Mouse (Mus musculus) fibroblast of lung, adult 2 months (primary cell): ENCODE measurements around the gene Macrod2.

Experiments
- DNase-seq: peaks from one replicate; pipeline ENCODE4 v3.0.0-alpha.2; 2011; ENCODE audit warnings: low read depth

Gene Macrod2

DNA sequence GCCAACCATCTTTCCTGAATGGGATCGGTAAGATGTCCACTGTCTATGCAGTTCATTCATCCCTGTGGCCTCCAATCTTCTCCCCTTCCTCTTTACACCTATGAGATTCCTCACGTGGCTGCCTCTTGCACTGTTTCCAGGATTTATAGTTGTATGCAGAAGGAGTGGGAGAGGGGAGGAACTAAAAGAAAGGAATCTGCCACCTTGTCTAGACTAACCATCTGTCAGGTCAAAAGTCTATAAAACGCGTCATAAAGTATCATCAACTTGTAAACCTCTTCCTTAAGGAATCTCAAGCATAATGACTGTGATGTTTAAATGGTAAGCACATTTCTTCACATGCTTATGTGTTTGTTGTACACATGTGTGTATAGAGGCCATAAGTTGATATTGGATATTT, 416.6 kb downstream of the Macrod2 start:
- no peak for DNase-seq

DNA sequence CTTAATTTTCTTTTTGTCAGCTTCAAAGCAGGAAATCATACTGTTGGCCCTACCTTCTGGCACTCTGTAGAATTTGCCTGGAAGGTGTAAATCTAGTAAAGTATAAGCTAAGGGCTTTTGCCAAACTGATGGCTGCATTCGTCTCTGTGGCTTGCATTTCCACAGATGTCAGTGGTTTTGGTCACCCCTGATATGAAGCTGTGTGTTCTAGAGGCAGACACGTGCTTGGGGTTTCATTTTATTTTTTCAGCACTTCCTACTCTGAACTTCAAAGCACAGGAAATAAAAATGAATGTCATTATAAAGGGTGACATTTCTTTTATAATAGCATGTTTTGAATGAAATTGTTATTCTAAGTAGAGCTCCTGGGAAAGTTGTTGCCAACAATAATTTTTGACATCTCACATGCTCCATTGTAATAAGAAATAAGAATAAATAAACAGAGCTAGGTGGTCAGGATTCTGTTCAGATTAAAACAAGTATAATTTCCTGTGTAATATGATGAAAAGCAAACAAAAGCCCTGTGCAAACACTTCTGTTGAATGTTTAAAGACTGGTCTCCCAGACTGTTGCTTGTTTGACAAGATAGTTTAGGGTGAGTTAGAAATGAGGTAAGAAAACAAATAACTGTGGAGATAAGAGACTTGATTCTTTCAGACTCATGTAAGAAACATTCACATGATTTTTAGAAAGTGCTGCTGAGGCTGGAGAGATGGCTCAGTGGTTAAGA, 424.4 kb downstream of the Macrod2 start:
- no peak for DNase-seq

DNA sequence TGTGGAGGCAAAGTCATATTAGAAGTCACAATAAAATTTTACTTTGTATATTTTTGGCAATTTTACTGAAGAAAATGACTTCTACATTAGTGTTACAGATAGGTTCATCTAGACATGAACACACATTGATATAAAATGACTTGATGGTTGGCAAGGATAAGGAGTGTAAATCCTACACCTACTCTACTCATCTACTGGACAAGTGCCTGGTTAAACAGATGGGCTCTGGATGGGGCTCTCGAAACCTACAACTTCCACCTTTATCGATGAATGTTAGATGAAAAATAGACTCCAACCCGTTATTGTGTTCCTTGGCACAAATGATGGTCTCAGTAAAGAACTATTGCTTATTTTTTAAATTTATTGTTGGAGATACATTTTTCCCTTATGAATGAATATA, 427.3 kb downstream of the Macrod2 start:
- DNase-seq: no peak

DNA sequence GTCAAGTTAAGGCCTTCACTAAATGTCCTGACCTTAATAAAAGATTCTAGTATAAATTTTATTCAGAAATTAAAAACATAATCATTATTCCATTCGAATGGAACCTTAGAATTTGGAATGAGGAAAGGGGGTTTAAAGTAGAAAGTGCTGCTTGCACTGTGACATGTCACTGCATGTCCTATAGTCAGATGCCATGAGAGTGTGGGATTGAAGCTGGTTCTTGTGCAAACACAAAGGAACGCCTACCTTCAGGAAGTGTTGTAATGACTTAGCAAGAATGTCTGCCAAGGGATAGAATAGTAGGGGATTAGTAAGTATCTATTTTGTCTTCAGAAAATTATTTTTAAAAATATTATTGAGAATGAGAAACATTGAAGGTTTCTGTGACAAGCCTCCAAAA, 431.1 kb downstream of the Macrod2 start:
- no peak for DNase-seq

DNA sequence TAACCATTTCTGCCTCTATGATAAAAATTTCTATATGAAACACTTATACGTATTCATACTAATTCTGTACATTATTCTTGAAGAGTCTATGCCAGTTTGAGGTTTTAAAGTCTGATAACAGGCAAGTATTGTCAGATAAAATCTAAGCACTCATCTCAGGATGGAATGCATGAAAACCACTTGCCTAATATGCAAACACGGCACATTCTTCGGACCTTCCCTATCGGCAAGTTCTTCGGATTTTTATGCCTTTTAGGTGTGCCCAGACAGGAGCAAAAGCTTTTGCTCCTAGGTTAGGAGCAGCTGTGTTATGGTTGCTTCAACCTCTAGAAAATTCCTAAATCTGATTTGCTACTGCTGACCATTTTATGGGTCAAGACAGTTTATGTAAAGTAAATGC, 433.8 kb downstream of the Macrod2 start:
- no peak for DNase-seq

DNA sequence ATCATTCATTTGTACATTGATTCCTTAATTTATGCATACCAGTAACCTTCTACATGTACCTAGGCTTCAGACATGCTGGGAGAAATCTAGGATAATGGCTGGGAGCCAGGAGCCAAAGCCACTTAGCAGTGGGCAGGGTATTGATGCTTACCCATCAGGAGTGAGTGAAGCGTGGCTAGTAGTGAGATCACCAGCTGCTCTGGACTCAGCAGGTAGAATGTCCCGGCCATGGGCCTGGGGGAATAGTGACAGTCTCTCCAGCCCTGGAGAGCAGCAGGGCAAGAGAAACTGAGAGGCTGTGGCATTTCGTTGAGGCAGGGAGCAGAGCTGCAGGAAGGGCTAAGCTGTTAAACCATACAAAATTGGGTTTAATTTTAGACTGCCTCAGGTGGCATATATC, 435.0 kb downstream of the Macrod2 start:
- no peak for DNase-seq

DNA sequence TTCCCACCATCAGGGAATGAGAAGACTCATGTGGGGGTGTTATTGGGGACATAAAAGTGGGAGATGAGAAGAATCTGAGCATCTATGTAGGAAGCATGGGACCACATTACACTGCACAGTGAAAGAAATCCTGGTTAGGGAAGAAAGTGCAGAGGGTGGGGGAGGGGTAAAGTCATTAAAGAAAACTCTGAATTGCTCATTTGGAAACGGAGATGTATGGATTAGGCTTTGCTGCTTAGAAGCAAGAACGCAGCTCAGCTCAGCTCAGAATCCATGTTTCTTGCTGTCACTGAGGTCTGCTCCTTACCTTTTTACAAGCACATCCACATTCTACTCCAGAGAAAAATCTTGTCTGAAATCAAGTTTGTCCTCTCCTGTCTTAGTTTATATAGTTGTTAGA, 444.3 kb downstream of the Macrod2 start:
- DNase-seq: no peak

DNA sequence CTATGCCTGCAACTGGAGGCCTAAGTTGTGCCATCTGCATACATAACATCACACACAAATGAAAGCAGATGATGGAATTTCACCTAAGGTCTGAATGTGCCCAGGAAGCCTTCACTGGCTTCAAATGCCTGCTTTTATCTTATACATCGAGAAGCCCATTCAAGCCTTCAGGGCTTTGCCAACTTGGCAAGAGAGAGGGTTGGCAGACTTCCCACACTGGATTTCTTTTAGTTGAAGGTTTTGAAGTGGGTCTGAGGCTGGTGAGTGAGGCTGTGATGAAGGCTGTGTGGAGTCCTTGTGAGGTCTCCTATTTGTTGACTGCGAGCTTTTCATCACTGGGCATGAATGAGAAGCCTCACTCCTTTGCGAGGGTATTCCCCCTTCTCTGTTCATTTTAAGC, 444.8 kb downstream of the Macrod2 start:
- DNase-seq: peak; percentile 17

DNA sequence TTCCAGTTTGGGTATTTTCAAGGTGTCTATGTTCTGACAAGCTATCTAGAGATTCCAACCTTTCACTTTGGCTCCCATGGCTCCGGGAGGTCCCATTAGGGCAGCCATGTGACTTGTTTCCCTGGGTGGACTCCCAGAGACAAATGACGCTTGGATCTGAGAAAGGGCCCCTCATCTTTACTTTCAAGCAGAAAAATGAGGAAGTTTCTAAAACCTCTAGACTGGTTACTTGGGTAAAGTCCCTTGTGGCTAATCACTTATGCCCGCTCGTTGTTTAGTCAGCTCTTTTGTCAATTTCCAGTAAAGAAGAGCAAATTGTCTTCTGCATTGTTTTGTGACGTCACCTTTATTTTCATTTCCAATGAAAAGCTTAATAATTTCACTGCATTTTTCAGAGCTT, 448.9 kb downstream of the Macrod2 start:
- DNase-seq: no peak

DNA sequence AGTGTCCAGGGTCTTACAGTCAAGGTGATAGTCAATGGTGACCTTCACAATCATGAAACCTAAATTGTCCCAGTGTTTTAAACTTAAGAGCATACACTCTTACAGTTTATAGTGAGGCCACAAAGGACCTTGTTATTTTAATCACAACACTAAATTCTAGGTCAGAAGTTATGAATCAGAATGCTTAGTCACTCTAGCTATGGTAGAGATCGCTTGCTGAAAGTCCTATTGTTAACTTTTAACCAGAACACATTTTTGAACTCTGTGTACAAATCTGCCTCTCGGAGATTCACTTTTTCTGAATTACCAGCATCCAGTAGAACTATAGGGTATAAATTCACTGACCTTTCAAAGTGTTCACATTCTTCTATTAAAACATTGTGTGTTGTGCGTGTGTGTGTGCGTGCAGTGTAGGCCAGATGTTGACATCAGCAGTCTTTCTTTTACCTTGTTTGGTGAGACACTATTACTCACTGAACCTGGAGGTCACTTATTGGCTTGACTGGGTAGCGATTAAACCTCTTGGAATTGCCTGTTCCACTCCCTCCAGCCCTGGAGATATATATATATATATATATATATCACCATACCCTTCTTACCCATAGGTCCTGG, 452.8 kb downstream of the Macrod2 start:
- DNase-seq: peak; percentile 16

DNA sequence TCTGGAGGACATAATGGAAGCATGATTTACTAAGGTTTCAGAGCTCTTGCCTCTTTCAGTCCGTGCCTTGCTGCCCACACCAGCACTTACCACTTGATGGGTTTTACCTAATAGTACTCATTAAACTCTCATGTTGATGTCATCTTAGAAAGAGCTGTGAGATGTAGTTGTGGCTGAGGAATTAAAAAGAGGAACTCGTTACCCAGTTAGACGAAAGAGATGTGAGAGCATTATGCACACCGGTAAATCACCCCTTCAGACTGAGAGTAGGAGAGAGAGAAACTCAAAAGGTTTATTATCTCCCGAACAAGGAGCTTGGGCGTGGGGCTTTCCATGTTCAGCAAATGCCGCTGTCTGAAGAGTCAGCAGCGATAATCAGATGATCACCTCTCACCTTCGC, 458.4 kb downstream of the Macrod2 start:
- DNase-seq: no peak

DNA sequence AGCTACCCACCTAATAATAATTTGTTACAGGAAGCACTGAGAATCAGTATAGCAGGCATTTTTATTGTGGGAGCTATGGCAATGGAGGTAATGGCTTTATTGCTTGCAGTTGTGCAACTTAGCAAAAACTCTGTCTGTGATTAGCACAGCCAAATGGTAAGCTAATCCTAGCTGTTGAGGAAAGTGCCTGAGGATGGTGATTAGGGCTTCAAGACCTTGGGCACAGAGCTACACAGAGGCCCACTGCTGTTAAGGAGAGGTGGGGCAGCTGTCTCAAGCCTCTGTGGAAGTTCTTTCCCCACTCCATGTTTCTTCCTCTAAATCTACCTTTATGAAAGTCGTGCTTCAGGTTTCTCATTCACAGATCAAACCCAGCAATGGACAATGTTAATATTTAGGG, 466.2 kb downstream of the Macrod2 start:
- DNase-seq: no peak

DNA sequence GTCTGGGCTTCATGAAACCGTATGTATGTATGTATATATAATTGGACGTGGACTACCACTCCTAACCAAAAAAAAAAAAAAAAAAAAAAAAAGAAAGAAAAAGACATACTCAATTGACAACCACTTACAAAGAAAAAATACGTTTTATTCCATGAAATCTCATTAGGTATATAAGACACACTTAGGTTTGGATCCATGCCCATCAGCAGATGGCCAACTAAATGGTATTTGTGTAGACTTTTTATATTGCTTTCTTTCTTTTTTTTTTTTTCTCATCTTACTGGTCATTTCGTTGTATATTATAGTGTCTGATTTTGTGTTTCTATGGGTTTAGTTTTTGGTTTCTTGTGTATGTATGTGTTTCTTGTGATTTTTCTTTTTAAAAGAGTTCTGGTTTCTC, 467.6 kb downstream of the Macrod2 start:
- no peak for DNase-seq

DNA sequence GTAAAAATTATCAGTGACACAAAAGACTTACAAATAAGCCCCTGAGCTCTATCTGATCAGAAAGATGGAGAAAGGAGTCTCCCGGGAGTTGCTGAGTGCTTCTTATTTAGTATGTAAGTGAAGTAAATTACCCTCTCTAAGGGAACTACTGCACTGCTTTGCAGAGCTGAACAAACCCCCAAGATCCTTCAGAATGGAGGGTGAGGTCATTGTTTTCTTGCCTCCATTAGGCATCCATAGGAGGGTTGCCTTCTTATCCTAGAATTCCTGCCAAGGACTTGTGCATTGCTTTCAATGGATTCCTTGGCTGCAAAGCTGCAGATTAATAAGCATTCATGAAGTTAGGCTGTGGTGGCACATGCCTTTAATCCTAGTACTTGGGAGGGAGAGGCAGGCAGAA, 470.5 kb downstream of the Macrod2 start:
- no peak for DNase-seq

DNA sequence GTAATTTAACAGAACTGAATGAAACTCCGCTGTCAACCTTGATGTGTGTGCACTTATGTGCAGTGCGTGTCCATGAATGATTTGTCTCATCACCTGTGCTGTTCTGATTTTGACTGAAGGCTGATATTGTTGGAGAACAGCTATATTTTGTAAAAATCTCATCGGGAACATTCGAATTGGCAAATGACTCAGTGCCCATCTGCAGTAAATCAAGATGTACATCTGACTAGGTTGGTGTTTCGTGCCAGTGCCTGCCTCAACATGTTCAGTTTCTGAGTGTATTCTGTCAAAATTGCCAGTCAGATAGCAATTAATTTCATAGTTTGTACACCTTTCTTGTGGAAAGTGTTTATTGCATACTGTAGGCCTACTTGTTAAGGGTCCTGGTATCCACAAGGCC, 472.0 kb downstream of the Macrod2 start:
- no peak for DNase-seq

DNA sequence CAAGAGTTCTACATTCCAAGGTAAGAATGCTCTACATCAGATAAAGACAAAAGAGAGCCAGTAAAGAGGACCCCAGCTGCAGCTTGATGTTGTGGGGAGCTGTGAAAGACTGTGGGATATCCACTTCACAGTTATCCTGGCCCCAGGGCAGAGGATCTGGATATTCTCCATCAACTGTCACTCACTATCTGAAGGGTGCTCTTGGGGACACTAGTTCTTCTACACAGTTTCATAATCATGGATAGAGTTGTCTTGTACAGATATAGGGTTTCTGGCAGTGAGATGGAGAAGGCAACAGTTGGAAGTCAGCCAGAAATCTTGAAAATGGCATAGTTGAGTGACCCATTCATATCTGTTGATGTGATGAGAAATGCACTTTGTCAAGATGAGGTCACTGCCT, 490.1 kb downstream of the Macrod2 start:
- no peak for DNase-seq

DNA sequence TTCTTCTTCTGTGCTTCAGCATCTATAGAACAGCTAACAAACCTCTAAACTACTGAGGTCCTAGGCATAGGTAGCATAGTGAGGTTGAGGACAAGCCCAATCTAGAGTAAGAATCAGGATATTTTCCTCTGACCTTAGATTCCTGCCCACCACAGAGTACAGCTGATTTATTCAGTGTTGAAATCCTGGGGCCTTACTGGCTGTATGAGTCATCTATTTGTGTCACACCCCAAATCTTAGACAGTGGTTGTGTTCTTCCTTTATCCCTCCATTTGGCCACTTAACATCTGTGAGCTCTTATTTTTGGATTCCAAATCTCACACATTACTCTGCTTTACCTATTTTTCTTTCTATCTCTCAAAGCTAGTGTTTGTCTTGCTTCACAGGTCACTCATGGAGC, 495.6 kb downstream of the Macrod2 start:
- peak; percentile 8 for DNase-seq

DNA sequence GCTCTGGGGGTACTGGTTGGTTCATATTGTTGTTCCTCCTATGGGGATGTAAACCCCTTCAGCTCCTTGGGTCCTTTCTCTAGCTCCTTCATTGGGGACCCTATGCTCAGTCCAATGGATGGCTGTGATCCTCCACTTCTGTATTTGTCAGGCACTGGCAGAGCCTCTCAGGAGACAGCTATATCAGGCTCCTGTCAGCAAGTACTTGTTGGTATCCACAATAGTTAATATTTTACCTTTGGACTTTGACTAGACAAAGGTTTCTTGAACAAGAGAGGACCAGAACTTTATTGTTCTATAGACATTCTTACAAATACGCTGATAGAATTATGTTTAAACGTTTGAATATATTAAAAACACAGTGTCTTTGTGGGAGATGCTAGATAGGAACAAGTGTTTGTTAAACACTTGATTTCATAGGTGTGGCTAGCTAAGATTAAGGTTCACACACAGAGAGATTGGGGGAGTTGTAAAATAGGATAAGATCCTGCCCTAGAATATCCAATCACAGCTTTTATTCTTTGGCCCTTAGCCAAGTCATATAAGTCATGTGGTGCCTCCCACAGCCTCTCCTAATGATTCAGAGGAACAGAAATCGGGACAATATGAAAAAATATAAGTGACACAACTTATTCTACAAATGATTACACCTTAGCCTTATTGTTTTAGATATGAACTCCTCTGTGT, 501.4 kb downstream of the Macrod2 start:
- DNase-seq: no peak

DNA sequence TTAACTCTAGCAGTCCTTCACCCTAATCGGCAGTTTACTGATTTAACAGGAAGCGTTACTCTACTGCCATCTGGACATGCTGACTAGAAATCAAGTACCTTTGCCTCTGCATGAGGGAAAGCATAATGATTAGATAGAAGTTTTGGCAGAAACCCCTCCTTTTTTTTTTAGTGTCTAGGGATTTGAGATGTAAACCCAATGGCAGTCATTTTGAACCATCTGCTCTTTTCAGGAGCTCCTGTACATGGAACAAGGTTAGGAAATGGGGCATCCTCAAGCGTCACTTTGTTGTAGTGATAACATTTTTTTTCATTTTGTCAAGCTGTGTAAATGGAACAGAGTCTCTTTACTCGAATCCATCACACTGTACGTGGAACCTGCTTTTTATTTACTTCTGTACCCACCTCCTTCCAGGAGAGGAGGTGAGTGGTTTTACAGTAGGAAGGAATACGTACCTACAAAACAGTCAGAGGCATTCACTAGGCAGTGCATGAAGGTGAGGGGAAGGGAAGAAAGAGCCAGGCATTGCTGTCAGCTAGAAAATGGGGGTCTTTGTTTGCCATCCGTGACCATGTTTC, 503.4 kb downstream of the Macrod2 start:
- DNase-seq: no peak

DNA sequence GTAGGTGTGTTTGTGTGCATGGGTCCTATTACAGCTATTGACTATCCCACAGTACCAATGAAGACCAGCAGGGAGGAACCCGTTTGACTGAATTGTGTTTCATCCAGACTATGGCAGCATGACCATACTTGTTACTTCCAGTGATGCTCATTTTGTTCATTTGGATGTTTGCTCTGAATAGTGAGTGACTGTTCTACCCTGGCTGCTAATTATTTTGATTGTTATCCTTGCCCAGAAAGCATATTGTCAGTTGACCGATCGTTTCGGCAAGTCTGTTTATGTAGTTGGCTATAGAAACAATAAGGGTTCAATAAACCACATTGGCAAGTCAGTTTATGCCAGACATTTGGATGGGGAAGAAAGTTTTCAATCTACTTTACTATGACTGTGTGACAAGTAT, 510.2 kb downstream of the Macrod2 start:
- DNase-seq: no peak

DNA sequence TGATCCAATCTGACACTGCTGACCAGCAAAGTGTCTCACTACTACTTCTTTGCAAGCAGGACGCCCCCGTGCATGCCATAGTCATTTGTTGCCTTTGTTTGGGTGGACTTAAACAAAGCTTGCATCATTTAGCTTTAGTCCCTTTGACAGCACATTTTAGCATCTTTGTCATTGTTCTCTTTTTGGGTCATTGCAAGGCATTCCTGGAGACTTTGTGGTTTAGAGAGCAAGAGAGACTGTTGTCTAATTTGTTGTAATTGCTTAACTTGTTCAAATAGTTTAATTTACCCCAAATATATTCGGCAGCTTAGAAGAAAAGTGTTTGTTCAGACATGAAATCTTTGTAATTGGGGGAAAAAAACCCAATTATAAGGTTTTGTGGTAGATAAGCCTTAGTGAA, 511.0 kb downstream of the Macrod2 start:
- DNase-seq: no peak

DNA sequence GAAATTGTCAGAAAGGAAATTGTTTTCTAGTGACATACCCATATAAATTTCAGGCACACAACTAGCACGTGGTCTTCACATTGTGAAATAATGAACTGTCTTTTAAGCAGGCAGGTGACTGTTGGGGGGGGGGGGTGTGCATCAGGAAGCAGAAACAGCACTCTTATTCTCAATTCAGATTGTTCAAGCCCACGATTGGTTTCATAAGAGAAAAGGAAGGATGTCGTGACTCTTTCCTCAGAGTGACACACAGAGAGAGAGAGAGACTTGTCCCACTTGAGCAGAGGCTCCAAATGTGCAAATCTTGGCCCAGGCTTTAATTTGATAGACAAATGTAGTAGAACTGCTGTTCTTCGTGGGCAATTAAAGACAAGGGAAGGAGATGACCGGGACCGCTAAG, 516.4 kb downstream of the Macrod2 start:
- no peak for DNase-seq

DNA sequence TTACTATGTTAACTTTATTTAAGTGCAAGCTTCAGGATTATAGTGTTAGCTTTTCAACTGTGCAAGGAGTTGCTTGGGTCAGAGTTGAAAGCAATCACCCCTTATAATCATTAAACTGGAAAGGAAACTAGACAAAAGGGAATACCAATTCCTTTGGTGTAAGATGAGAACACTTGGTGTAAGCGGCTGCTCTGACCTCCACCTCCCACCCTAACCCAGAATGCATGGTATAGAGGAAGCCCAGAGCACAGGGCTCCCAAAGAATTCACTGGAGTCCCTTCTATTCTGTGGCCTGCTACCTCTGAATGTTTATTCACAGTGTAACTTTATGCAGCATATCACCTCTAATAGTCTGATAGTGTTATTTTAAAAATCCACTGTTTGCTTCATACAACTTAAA, 517.1 kb downstream of the Macrod2 start:
- no peak for DNase-seq
